Mouse (Mus musculus) spleen, adult 12 weeks (tissue): Measurements from ENCODE around the gene Mllt6.
"Not testable (repeated sequence)": the region's sequence is repeated elsewhere in the genome, so short reads cannot be mapped to it uniquely, and the experiment has no call there.

ENCODE experiments used
- DNase-seq: peaks from one replicate; pipeline ENCODE4 v3.0.0; 2022; ENCODE audit warnings: low spot score

Gene Mllt6

GRCm38 (mm10) chr11:97696669-97697068, 33.5 kb downstream of the Mllt6 start:
- no peak for DNase-seq

- DNase-seq, result no peak
Measured at GRCm38 (mm10) chr11:97697199-97697890, 34.1 kb downstream of the Mllt6 start.

GRCm38 (mm10) chr11:97697891-97698529, 34.8 kb downstream of the Mllt6 start:
- no peak for DNase-seq

- DNase-seq, result no peak
Measured at GRCm38 (mm10) chr11:97698741-97699611, 35.8 kb downstream of the Mllt6 start.

GRCm38 (mm10) chr11:97699626-97700002, 36.4 kb downstream of the Mllt6 start:
- DNase-seq, result no peak

GRCm38 (mm10) chr11:97700003-97700745, 37.0 kb downstream of the Mllt6 start, which contains the start of gene Pcgf2:
TSS of gene Pcgf2 (minus strand) at chr11:97700497.
- no peak for DNase-seq

- no peak for DNase-seq
Measured at GRCm38 (mm10) chr11:97700746-97701580, 37.7 kb downstream of the Mllt6 start.

GRCm38 (mm10) chr11:97701581-97702392, 38.6 kb downstream of the Mllt6 start:
- DNase-seq, result no peak

GRCm38 (mm10) chr11:97702393-97702745, 39.2 kb downstream of the Mllt6 start:
- DNase-seq, result peak; percentile 72

GRCm38 (mm10) chr11:97703039-97703826, 40.0 kb downstream of the Mllt6 start, which contains the start of gene Psmb3:
TSS of gene Psmb3 (plus strand) at chr11:97703399.
- DNase-seq, result peak; percentile 93

GRCm38 (mm10) chr11:97710067-97710466, 46.9 kb downstream of the Mllt6 start:
- not testable (repeated sequence) for DNase-seq

- no peak for DNase-seq
Measured at GRCm38 (mm10) chr11:97711200-97711900, 48.1 kb downstream of the Mllt6 start.

GRCm38 (mm10) chr11:97712286-97712685, 49.1 kb downstream of the Mllt6 start:
- DNase-seq, result no peak

GRCm38 (mm10) chr11:97713896-97714295, 50.7 kb downstream of the Mllt6 start:
- no peak for DNase-seq

- DNase-seq, result no peak
Measured at GRCm38 (mm10) chr11:97714356-97714755, 51.1 kb downstream of the Mllt6 start.

GRCm38 (mm10) chr11:97714784-97715760, 51.9 kb downstream of the Mllt6 start:
- no peak for DNase-seq

GRCm38 (mm10) chr11:97716021-97716420, 52.8 kb downstream of the Mllt6 start:
- no peak for DNase-seq
